Mouse (Mus musculus) small intestine, adult 2 months (tissue): ENCODE data around the gene 4933427D14Rik. TPM values are rescaled to one million over a fixed set of nuclear protein-coding genes. Genes with fewer than 3 reads are reported as not detected.
"Not testable (repeated sequence)": the region's sequence is repeated elsewhere in the genome, so short reads cannot be mapped to it uniquely, and the experiment has no call there.

ENCODE experiments used
- H3K27ac ChIP-seq: fragments of 200-500 bp; 2 replicates; pipeline ENCODE4 v1.5.1; 2012; ENCODE audit warnings: low read depth, low read length, control low read depth, inconsistent platforms; ENCODE audit not compliant: insufficient read depth
- H3K27me3 ChIP-seq: fragments of 200-500 bp; 2 replicates; pipeline ENCODE4 v1.6.1; 2012; ENCODE audit warnings: mild to moderate bottlenecking, moderate library complexity, low read length, inconsistent platforms; ENCODE audit not compliant: control insufficient read depth, insufficient read depth
- H3K36me3 ChIP-seq: fragments of 200-500 bp; 2 replicates; pipeline ENCODE4 v1.6.1; 2012; ENCODE audit warnings: mild to moderate bottlenecking, low read length, control low read depth, inconsistent platforms; ENCODE audit not compliant: control insufficient read depth, insufficient read depth
- H3K4me1 ChIP-seq: fragments of 200-500 bp; 2 replicates; pipeline ENCODE4 v1.6.1; 2012; ENCODE audit warnings: low read length, inconsistent platforms, mixed read lengths; ENCODE audit not compliant: control insufficient read depth, insufficient read depth, insufficient read length
- H3K4me3 ChIP-seq: fragments of 200-500 bp; 2 replicates; pipeline ENCODE4 v1.5.1; 2012; ENCODE audit warnings: low read depth, mild to moderate bottlenecking, control low read depth, inconsistent platforms, low read length, moderate library complexity
- CTCF ChIP-seq: fragments of 200-500 bp; IDR thresholded peaks from 2 replicates; pipeline ENCODE4 v1.5.1; 2012; ENCODE audit warnings: low read depth, mild to moderate bottlenecking, control low read depth, inconsistent platforms, low read length, moderate library complexity, mixed read lengths; ENCODE audit not compliant: insufficient replicate concordance, insufficient read length; ENCODE audit errors: extremely low read depth
- POLR2A ChIP-seq: fragments of 200-500 bp; IDR thresholded peaks from 2 replicates; pipeline ENCODE4 v1.6.1; 2012; ENCODE audit warnings: low read depth, mild to moderate bottlenecking, control low read depth, inconsistent platforms, low read length, moderate library complexity
- WGBS: fragments of 180-500 bp; shearing (Covaris S2); methylation state at CpG from one replicate; pipeline ENCODE4 v1.1.7; 2018; 5-methylcytosine and 5-hydroxymethylcytosine counted together
- polyA plus RNA-seq: library from polyadenylated mRNA; depleted of rRNA; stranded (reverse); fragments of >200 nt; gene quantifications from 2 replicates; pipeline ENCODE4 v1.2.3, GENCODE M21; 2012

4933427D14Rik gene
- polyA plus RNA-seq, 1 experiment: 2.5 TPM

DNA sequence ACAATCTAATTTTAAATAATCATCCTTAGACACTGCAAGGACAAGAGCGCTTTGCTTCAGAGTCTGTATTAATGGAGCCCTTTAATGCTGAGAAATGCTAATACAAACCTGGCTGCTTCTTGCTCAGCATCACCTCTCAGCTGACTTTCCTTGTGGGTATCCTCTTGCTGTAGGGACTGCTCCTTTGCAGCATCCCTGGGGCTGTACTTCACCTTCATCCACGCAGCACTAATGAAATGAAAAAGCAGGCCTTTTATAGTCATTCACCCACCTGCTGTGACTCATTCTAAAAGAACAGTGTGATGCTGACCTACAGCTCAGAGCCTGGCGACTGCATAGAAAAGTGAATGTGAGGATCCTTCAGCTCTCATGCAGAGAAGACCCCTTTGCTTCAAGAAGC lies 30.7 kb downstream of the 4933427D14Rik start:
- TF ChIP-seq CTCF (no peak), POLR2A (no peak)
- 85% methylated on average over 3 of the region's 3 CpGs for WGBS
- peaks cover 34% of the 10 kb centered on the region for H3K36me3 ChIP-seq
- H3K4me1 ChIP-seq: no peaks in the 10 kb centered on the region
- H3K27ac ChIP-seq: no peak overlapping the region
- no peak overlapping the region for H3K4me3 ChIP-seq
- H3K27me3 ChIP-seq: no peaks in the 10 kb centered on the region

- TF ChIP-seq CTCF (no peak), POLR2A (no peak)
- Histone ChIP-seq H3K27me3 (no peaks in the 10 kb centered on the region), H3K36me3 (peaks cover 33% of the 10 kb centered on the region), H3K4me1 (no peaks in the 10 kb centered on the region), H3K4me3 (no peak overlapping the region), H3K27ac (no peak overlapping the region)
- 93% methylated on average over 5 of the region's 5 CpGs for WGBS
Observed at GRCm38 (mm10) chr11:72175966-72176365, 31.3 kb downstream of the 4933427D14Rik start.

DNA sequence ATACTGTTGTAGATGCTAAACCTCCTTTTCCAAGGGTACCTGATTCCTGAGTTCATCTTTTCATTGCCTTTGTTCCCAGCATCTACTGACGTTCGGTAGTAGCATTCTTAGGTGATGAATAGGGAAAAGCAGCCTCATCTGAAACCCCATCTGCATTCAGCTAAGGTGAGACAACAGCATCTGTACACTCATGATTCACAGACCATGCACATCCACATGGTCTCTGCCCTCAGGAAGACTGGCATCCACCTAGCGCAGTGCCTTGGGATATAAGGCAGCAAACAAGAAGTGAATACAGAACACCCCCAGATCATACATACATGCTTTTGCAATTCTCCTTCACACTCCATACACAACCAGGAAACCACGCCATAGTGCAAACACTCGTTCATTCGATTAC lies 32.5 kb downstream of the 4933427D14Rik start:
- no peaks in the 10 kb centered on the region for H3K27me3 ChIP-seq
- H3K4me3 ChIP-seq: no peak overlapping the region
- WGBS: 93% methylated on average over 6 of the region's 6 CpGs
- TF ChIP-seq CTCF (no peak), POLR2A (no peak)
- peaks cover 32% of the 10 kb centered on the region for H3K36me3 ChIP-seq
- no peaks in the 10 kb centered on the region for H3K4me1 ChIP-seq
- H3K27ac ChIP-seq: no peak overlapping the region

DNA sequence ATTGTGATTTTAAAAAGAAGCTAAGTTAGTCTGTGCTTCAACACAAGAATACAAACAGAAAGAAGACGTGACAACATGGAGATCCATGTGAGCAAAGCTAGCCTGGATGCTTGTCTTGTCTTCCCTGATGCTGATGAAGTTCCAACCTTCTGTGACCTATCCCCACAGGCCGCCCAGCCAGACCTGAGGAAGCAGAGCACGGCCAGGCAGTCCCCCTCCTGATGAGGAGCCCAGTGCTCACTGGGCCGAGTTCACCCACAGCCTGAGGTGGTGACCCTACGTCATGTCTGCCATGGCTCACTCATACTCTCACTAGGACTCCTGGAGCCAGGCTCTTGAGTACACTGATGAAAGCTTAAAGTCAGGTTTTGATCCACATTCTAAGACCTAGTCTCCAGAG lies 33.8 kb downstream of the 4933427D14Rik start:
- no peak for TF ChIP-seq POLR2A
- TF ChIP-seq CTCF: no peak
- H3K4me3 ChIP-seq: no peak overlapping the region
- H3K4me1 ChIP-seq: no peaks in the 10 kb centered on the region
- peaks cover 32% of the 10 kb centered on the region for H3K36me3 ChIP-seq
- H3K27me3 ChIP-seq: no peaks in the 10 kb centered on the region
- 96% methylated on average over 5 of the region's 5 CpGs for WGBS
- H3K27ac ChIP-seq: no peak overlapping the region

- WGBS: 79% methylated on average over 4 of the region's 4 CpGs
Observed at GRCm38 (mm10) chr11:72171906-72172305, 35.4 kb downstream of the 4933427D14Rik start.

GRCm38 (mm10) chr11:72169871-72170270 lies 37.4 kb downstream of the 4933427D14Rik start:
- no peaks in the 10 kb centered on the region for H3K27me3 ChIP-seq
- no peak overlapping the region for H3K27ac ChIP-seq
- H3K4me3 ChIP-seq: no peak overlapping the region
- H3K36me3 ChIP-seq: peaks cover 30% of the 10 kb centered on the region
- 81% methylated on average over 4 of the region's 4 CpGs for WGBS
- H3K4me1 ChIP-seq: no peaks in the 10 kb centered on the region
- TF ChIP-seq CTCF (no peak), POLR2A (no peak)

More at GRCm38 (mm10) chr11:72171906-72172305, 35.4 kb downstream of the 4933427D14Rik start:
- not testable (repeated sequence) for H3K4me3 ChIP-seq, H3K27me3 ChIP-seq, H3K27ac ChIP-seq, H3K4me1 ChIP-seq
- H3K36me3 ChIP-seq: peaks cover 27% of the 10 kb centered on the region

DNA sequence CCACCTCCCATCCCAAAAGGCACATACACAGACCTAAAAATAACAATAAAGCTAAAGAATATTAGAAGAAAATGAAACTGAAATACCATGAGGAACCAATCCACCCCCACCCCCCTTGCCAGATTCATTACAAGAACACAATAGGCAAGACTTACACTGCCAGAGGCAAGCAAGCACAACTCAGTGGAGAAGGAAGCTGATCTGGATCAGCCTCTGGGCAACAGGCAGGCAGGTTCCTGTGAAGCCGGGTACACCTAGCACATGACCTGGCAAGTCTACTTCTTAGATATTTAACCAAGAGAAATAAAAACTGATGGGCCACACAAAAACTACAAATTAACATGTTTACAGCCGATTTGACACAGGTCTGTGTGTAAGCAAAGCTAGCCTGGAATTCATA lies 44.1 kb downstream of the 4933427D14Rik start:
- Histone ChIP-seq H3K36me3 (peaks cover 31% of the 10 kb centered on the region), H3K27ac (no peak overlapping the region), H3K4me1 (no peaks in the 10 kb centered on the region), H3K27me3 (no peaks in the 10 kb centered on the region), H3K4me3 (no peak overlapping the region)
- 91% methylated on average over 2 of the region's 2 CpGs for WGBS
- no peak for TF ChIP-seq POLR2A
- TF ChIP-seq CTCF: no peak

- 83% methylated on average over 2 of the region's 2 CpGs for WGBS
- H3K4me1 ChIP-seq: no peaks in the 10 kb centered on the region
- no peak overlapping the region for H3K27ac ChIP-seq
- H3K4me3 ChIP-seq: no peak overlapping the region
- peaks cover 24% of the 10 kb centered on the region for H3K36me3 ChIP-seq
- TF ChIP-seq CTCF (no peak), POLR2A (no peak)
- H3K27me3 ChIP-seq: no peaks in the 10 kb centered on the region
Observed at GRCm38 (mm10) chr11:72156624-72157023, 50.6 kb downstream of the 4933427D14Rik start.
